Comparison of ENCODE assay signal across 9 mouse cellular contexts in genomic region chr3:145950815-145951130, GRCm38 (mm10). TPM values are rescaled to one million over a fixed set of nuclear protein-coding genes. Genes with fewer than 3 reads are reported as not detected.
DNase-seq lines count a peak whose midpoint lies in the region; ATAC-seq and TF ChIP-seq lines count a peak whose summit lies in the region.
"Had no signal": no experiment of that assay in that cellular context is flagged by ENCODE, and none has a peak within 500 bp of the region (broad histone marks: within the 10 kb centered on the region; RNA-seq: fewer than 3 reads in every experiment).

No protein-coding gene starts in this region.

- peak overlapping the region; percentile 61 for H3K4me2 ChIP-seq in heart, embryonic 12.5 days
- peak overlapping the region; percentile 40; the same call in 1 of the 2 replicates for H3K4me2 ChIP-seq in lung, embryonic 16.5 days (ENCODE audit: low read depth, low read length)
- H3K4me2 ChIP-seq in intestine, postnatal 0 days (replicated peaks; ENCODE audit: low read depth) = peak overlapping the region; percentile 48
- peak overlapping the region; percentile 43; the same call in 1 of the 2 replicates for H3K4me2 ChIP-seq in stomach, embryonic 16.5 days (ENCODE audit: low read depth, low read length)

- no peaks in the 10 kb centered on the region for H3K9me3 ChIP-seq in heart, embryonic 12.5 days (replicated peaks)
- H3K9me3 ChIP-seq in lung, embryonic 16.5 days (ENCODE audit: control insufficient read depth, low read length) = no peaks in the 10 kb centered on the region
- no peaks in the 10 kb centered on the region for H3K9me3 ChIP-seq in intestine, postnatal 0 days (ENCODE audit: control insufficient read depth)
- H3K9me3 ChIP-seq in stomach, embryonic 16.5 days (replicated peaks; ENCODE audit: control insufficient read depth, low read length) = no peaks in the 10 kb centered on the region

- H3K36me3 ChIP-seq in heart, embryonic 12.5 days = no peaks in the 10 kb centered on the region
- no peaks in the 10 kb centered on the region for H3K36me3 ChIP-seq in lung, embryonic 16.5 days (ENCODE audit: control insufficient read depth, insufficient read depth, low read length)
- H3K36me3 ChIP-seq in intestine, postnatal 0 days (ENCODE audit: control insufficient read depth, insufficient read depth) = peaks cover 2% of the 10 kb centered on the region; the same call in 1 of the 2 replicates
- H3K36me3 ChIP-seq in stomach, embryonic 16.5 days (ENCODE audit: control insufficient read depth, insufficient read depth, low read length) = no peaks in the 10 kb centered on the region

- TF ChIP-seq CTCF in intestine, postnatal 0 days (IDR thresholded peaks at IDR 0.05; ENCODE audit: low read depth) = no peak

- WGBS in heart, embryonic 12.5 days = 29% methylated on average over 5 of the region's 5 CpGs
- WGBS in lung, embryonic 16.5 days = 27% methylated on average over 5 of the region's 5 CpGs
- WGBS in intestine, postnatal 0 days = 25% methylated on average over 5 of the region's 5 CpGs
- 35% methylated on average over 5 of the region's 5 CpGs for WGBS in stomach, embryonic 16.5 days

- H3K27me3 ChIP-seq in heart, embryonic 12.5 days (replicated peaks) = no peaks in the 10 kb centered on the region
- no peaks in the 10 kb centered on the region for H3K27me3 ChIP-seq in lung, embryonic 16.5 days (ENCODE audit: control insufficient read depth, insufficient read depth, low read depth, low read length)
- H3K27me3 ChIP-seq in intestine, postnatal 0 days (replicated peaks; ENCODE audit: control insufficient read depth, insufficient read depth, low read length) = no peaks in the 10 kb centered on the region
- no peaks in the 10 kb centered on the region for H3K27me3 ChIP-seq in stomach, embryonic 16.5 days (ENCODE audit: control insufficient read depth, insufficient read depth, low read length)

- H3K4me3 ChIP-seq in heart, embryonic 12.5 days = peak overlapping the region; percentile 21; the same call in 1 of the 2 replicates
- no peak overlapping the region for H3K4me3 ChIP-seq in lung, embryonic 16.5 days (ENCODE audit: low read length)
- H3K4me3 ChIP-seq in intestine, postnatal 0 days (ENCODE audit: low read depth, low read length) = peak overlapping the region; percentile 12; the same call in 1 of the 2 replicates
- 0 out of 2 replicates have a peak overlapping the region, but pooled peaks have one; percentile 16 for H3K4me3 ChIP-seq in stomach, embryonic 16.5 days (replicated peaks; ENCODE audit: low read length)
- H3K4me3 ChIP-seq: myocyte had no signal

- DNase-seq in heart, postnatal 4 days = no peak
- no peak for DNase-seq in lung, postnatal 25 days (ENCODE audit: low spot score)
- no peak for DNase-seq in cerebellum, adult 11-12 months

- no peak for ATAC-seq in heart, embryonic 12.5 days (ENCODE audit: insufficient number of reproducible peaks, low FRiP score)
- no peak for ATAC-seq in lung, embryonic 16.5 days (ENCODE audit: low read depth)
- ATAC-seq in intestine, postnatal 0 days = no peak
- ATAC-seq in stomach, embryonic 16.5 days (ENCODE audit: insufficient read depth, low FRiP score) = no peak
- ATAC-seq in megakaryocyte progenitor cell, adult 5-6 weeks (replicated peaks; ENCODE audit: poor library complexity) = no peak

- no peak overlapping the region; the same call in 1 of the 2 replicates for H3K9ac ChIP-seq in heart, embryonic 12.5 days
- H3K9ac ChIP-seq in lung, embryonic 16.5 days (ENCODE audit: low read length) = no peak overlapping the region
- no peak overlapping the region for H3K9ac ChIP-seq in intestine, postnatal 0 days (ENCODE audit: low read depth, low read length)
- no peak overlapping the region for H3K9ac ChIP-seq in stomach, embryonic 16.5 days (ENCODE audit: low read length)

- peaks cover 47% of the 10 kb centered on the region for H3K4me1 ChIP-seq in heart, embryonic 12.5 days (replicated peaks)
- peaks cover 6% of the 10 kb centered on the region; the same call in 1 of the 2 replicates for H3K4me1 ChIP-seq in lung, embryonic 16.5 days (replicated peaks; ENCODE audit: control insufficient read depth, insufficient read depth, low read length)
- H3K4me1 ChIP-seq in intestine, postnatal 0 days (replicated peaks; ENCODE audit: control insufficient read depth, insufficient read depth, low read length) = 0 out of 2 replicates have a peak, but pooled peaks cover 7% of the 10 kb centered on the region
- H3K4me1 ChIP-seq in stomach, embryonic 16.5 days (ENCODE audit: control insufficient read depth, insufficient read depth, low read length) = no peaks in the 10 kb centered on the region

- H3K27ac ChIP-seq in heart, embryonic 12.5 days (ENCODE audit: poor library complexity, severe bottlenecking) = no peak overlapping the region
- H3K27ac ChIP-seq in lung, embryonic 16.5 days (ENCODE audit: low read length) = no peak overlapping the region
- H3K27ac ChIP-seq in intestine, postnatal 0 days (ENCODE audit: low read depth, low read length) = no peak overlapping the region
- H3K27ac ChIP-seq in stomach, embryonic 16.5 days (ENCODE audit: low read length) = no peak overlapping the region

RNA-seq across cellular contexts. Expression of gene 2410004B18Rik, which starts 13.0 kb away (rescaled TPM):
- polyA plus RNA-seq in heart, embryonic 12.5 days (2016; fragmentation: Nextera tagmentation; extraction: Ambion mirVana) = 46.6 and 47.2 TPM in 2 replicates
- 10 to 100 TPM; 24.8 to 25.5 TPM for total RNA-seq in heart, postnatal 4 days (2021)
- polyA plus RNA-seq in lung, embryonic 16.5 days (2015; fragmentation: Nextera tagmentation; extraction: Ambion mirVana) = 44.9 and 46.9 TPM in 2 replicates
- polyA plus RNA-seq in intestine, postnatal 0 days (2015; fragmentation: Nextera tagmentation; extraction: Ambion mirVana) = 38.7 and 38.9 TPM in 2 replicates
- 31.7 and 41.2 TPM in 2 replicates for polyA plus RNA-seq in stomach, embryonic 16.5 days (2015; fragmentation: Nextera tagmentation; extraction: Ambion mirVana)
- 25.3 and 42.3 TPM in 2 replicates for total RNA-seq in megakaryocyte progenitor cell, adult 5-6 weeks (2015)
- total RNA-seq in megakaryocyte progenitor cell, adult 5-6 weeks (2017) = 13.3 and 14.0 TPM in 2 replicates

RNA-seq across cellular contexts. Expression of gene Bcl10, which starts 28.2 kb away (rescaled TPM):
- polyA plus RNA-seq in heart, embryonic 12.5 days (2016; fragmentation: Nextera tagmentation; extraction: Ambion mirVana) = 42.9 and 43.1 TPM in 2 replicates
- 10 to 100 TPM; 25.5 to 27.4 TPM for total RNA-seq in heart, postnatal 4 days (2021)
- 51.3 and 52.0 TPM in 2 replicates for polyA plus RNA-seq in lung, embryonic 16.5 days (2015; fragmentation: Nextera tagmentation; extraction: Ambion mirVana)
- polyA plus RNA-seq in intestine, postnatal 0 days (2015; fragmentation: Nextera tagmentation; extraction: Ambion mirVana) = 39.1 and 40.3 TPM in 2 replicates
- polyA plus RNA-seq in stomach, embryonic 16.5 days (2015; fragmentation: Nextera tagmentation; extraction: Ambion mirVana) = 50.3 and 52.1 TPM in 2 replicates
- total RNA-seq in megakaryocyte progenitor cell, adult 5-6 weeks (2015) = 41.2 and 43.6 TPM in 2 replicates
- total RNA-seq in megakaryocyte progenitor cell, adult 5-6 weeks (2017) = 33.8 and 39.0 TPM in 2 replicates

RNA-seq across cellular contexts. Expression of gene Syde2, which starts 36.9 kb away (rescaled TPM):
- polyA plus RNA-seq in heart, embryonic 12.5 days (2016; fragmentation: Nextera tagmentation; extraction: Ambion mirVana) = 7.3 and 7.5 TPM in 2 replicates
- total RNA-seq in heart, postnatal 4 days (2021) = 10 to 100 TPM; 33.2 to 35.2 TPM
- polyA plus RNA-seq in lung, embryonic 16.5 days (2015; fragmentation: Nextera tagmentation; extraction: Ambion mirVana) = 2.4 and 2.5 TPM in 2 replicates
- polyA plus RNA-seq in intestine, postnatal 0 days (2015; fragmentation: Nextera tagmentation; extraction: Ambion mirVana) = 0.98 and 1.5 TPM in 2 replicates
- polyA plus RNA-seq in stomach, embryonic 16.5 days (2015; fragmentation: Nextera tagmentation; extraction: Ambion mirVana) = 1.6 and 1.9 TPM in 2 replicates
- 3.7 and 4.9 TPM in 2 replicates for total RNA-seq in megakaryocyte progenitor cell, adult 5-6 weeks (2015)
- 3.2 and 5.0 TPM in 2 replicates for total RNA-seq in megakaryocyte progenitor cell, adult 5-6 weeks (2017)
